Mouse (Mus musculus) monocyte, adult 5-6 weeks (primary cell): ENCODE data around the gene Serhl. TPM values are rescaled to one million over a fixed set of nuclear protein-coding genes. Genes with fewer than 3 reads are reported as not detected.
"Not testable (repeated sequence)": the region's sequence is repeated elsewhere in the genome, so short reads cannot be mapped to it uniquely, and the experiment has no call there.

Source experiments
- ATAC-seq: fragments of 153-309, 156-312 bp; replicated peaks from 2 replicates; pipeline ENCODE4 v1.8.0; 2017; ENCODE audit warnings: mild to moderate bottlenecking; ENCODE audit not compliant: low TSS enrichment, insufficient number of reproducible peaks, severe bottlenecking, poor library complexity, low FRiP score
- total RNA-seq: library from RNA; stranded (forward); fragments of 200-1000, 200-491, 200-594 nt; gene quantifications from 3 replicates; pipeline ENCODE4 v1.2.3, GENCODE M21; 2017

Gene Serhl
- 16.9 to 26.7 TPM (median 20.9 TPM) in 3 replicates for total RNA-seq

GRCm38 (mm10) chr15:83089429-83089605 lies at the start of gene Serhl:
Gene Serhl, plus strand, starts transcription at chr15:83089506.
- no peak for ATAC-seq

- ATAC-seq: no peak
These were observed 49.1 kb upstream of the Serhl start for GRCm38 (mm10) chr15:83040156-83040555.

GRCm38 (mm10) chr15:83042655-83043361 lies 46.5 kb upstream of the Serhl start:
- no peak for ATAC-seq

- ATAC-seq: no peak
These were observed 46.0 kb upstream of the Serhl start for GRCm38 (mm10) chr15:83043362-83043708.

- ATAC-seq: not testable (repeated sequence)
These were observed 43.7 kb upstream of the Serhl start for GRCm38 (mm10) chr15:83045565-83045964.

- no peak for ATAC-seq
These were observed 43.0 kb upstream of the Serhl start for GRCm38 (mm10) chr15:83046308-83046707.

GRCm38 (mm10) chr15:83046730-83047129 lies 42.6 kb upstream of the Serhl start:
- ATAC-seq: no peak

- no peak for ATAC-seq
These were observed 36.8 kb upstream of the Serhl start for GRCm38 (mm10) chr15:83052341-83053104.

GRCm38 (mm10) chr15:83053261-83053660 lies 36.0 kb upstream of the Serhl start:
- no peak for ATAC-seq

GRCm38 (mm10) chr15:83055569-83055968 lies 33.7 kb upstream of the Serhl start:
- no peak for ATAC-seq

GRCm38 (mm10) chr15:83056378-83057083 lies 32.8 kb upstream of the Serhl start:
- no peak for ATAC-seq

GRCm38 (mm10) chr15:83057533-83057932 lies 31.8 kb upstream of the Serhl start:
- no peak for ATAC-seq

- no peak for ATAC-seq
These were observed 30.1 kb upstream of the Serhl start for GRCm38 (mm10) chr15:83059233-83059660.

GRCm38 (mm10) chr15:83061689-83062088 lies 27.6 kb upstream of the Serhl start:
- ATAC-seq: no peak

- ATAC-seq: not testable (repeated sequence)
These were observed 26.7 kb upstream of the Serhl start for GRCm38 (mm10) chr15:83062582-83062981.

GRCm38 (mm10) chr15:83065543-83065942 lies 23.8 kb upstream of the Serhl start:
- no peak for ATAC-seq

- ATAC-seq: no peak
These were observed 21.0 kb upstream of the Serhl start for GRCm38 (mm10) chr15:83068270-83068669.

- ATAC-seq: no peak
These were observed 18.4 kb upstream of the Serhl start for GRCm38 (mm10) chr15:83070942-83071341.

- no peak for ATAC-seq
These were observed 17.6 kb upstream of the Serhl start for GRCm38 (mm10) chr15:83071752-83072151.

GRCm38 (mm10) chr15:83074179-83074578 lies 15.1 kb upstream of the Serhl start:
- no peak for ATAC-seq
